9 mouse cellular contexts compared by ENCODE assay signal in genomic region chr16:13025393-13025792, GRCm38 (mm10).
DNase-seq lines count a peak whose midpoint lies in the region; ATAC-seq lines count a peak whose summit lies in the region.
"Had no signal": no experiment of that assay in that cellular context is flagged by ENCODE, and none has a peak within 500 bp of the region (broad histone marks: within the 10 kb centered on the region; RNA-seq: fewer than 3 reads in every experiment).

No protein-coding gene starts in this region.

- no peak overlapping the region for H3K4me2 ChIP-seq in embryonic facial prominence, embryonic 11.5 days (ENCODE audit: low read depth, low read length)
- H3K4me2 ChIP-seq in midbrain, embryonic 16.5 days (ENCODE audit: low read length) = no peak overlapping the region

- 52% methylated on average over 3 of the region's 3 CpGs for WGBS in embryonic facial prominence, embryonic 11.5 days
- 52% methylated on average over 3 of the region's 3 CpGs for WGBS in embryonic facial prominence, embryonic 10.5 days
- WGBS in midbrain, embryonic 16.5 days = 35% methylated on average over 3 of the region's 3 CpGs
- WGBS in midbrain, embryonic 10.5 days = 57% methylated on average over 3 of the region's 3 CpGs

- no peaks in the 10 kb centered on the region for H3K27me3 ChIP-seq in embryonic facial prominence, embryonic 11.5 days (ENCODE audit: control insufficient read depth, insufficient read depth, low read length)
- H3K27me3 ChIP-seq in embryonic facial prominence, embryonic 10.5 days (replicated peaks; ENCODE audit: low read depth, poor library complexity, severe bottlenecking) = no peaks in the 10 kb centered on the region
- no peaks in the 10 kb centered on the region for H3K27me3 ChIP-seq in midbrain, embryonic 16.5 days (ENCODE audit: control insufficient read depth, insufficient read depth, low read depth, low read length)
- H3K27me3 ChIP-seq in midbrain, embryonic 10.5 days (ENCODE audit: low read depth, poor library complexity, severe bottlenecking) = no peaks in the 10 kb centered on the region

- no peak overlapping the region for H3K4me3 ChIP-seq in embryonic facial prominence, embryonic 11.5 days (ENCODE audit: low read depth, low read length)
- H3K4me3 ChIP-seq in embryonic facial prominence, embryonic 10.5 days = no peak overlapping the region
- no peak overlapping the region for H3K4me3 ChIP-seq in midbrain, embryonic 16.5 days (ENCODE audit: low read depth, low read length)
- no peak overlapping the region for H3K4me3 ChIP-seq in midbrain, embryonic 10.5 days
- H3K4me3 ChIP-seq: megakaryocyte, embryonic 14.5 days had no signal

- no peak overlapping the region for H3K9ac ChIP-seq in embryonic facial prominence, embryonic 11.5 days (replicated peaks; ENCODE audit: low read length)
- H3K9ac ChIP-seq in midbrain, embryonic 16.5 days (ENCODE audit: low read depth, low read length) = no peak overlapping the region

- no peak overlapping the region for H3K27ac ChIP-seq in embryonic facial prominence, embryonic 11.5 days (replicated peaks; ENCODE audit: low read depth, low read length)
- H3K27ac ChIP-seq in embryonic facial prominence, embryonic 10.5 days (replicated peaks) = no peak overlapping the region
- H3K27ac ChIP-seq in midbrain, embryonic 16.5 days (ENCODE audit: low read length) = no peak overlapping the region
- H3K27ac ChIP-seq in midbrain, embryonic 10.5 days (replicated peaks) = no peak overlapping the region

- no peaks in the 10 kb centered on the region for H3K9me3 ChIP-seq in embryonic facial prominence, embryonic 11.5 days (replicated peaks; ENCODE audit: control insufficient read depth, low read length)
- no peaks in the 10 kb centered on the region for H3K9me3 ChIP-seq in embryonic facial prominence, embryonic 10.5 days
- H3K9me3 ChIP-seq in midbrain, embryonic 16.5 days (replicated peaks; ENCODE audit: control insufficient read depth, low read length, poor library complexity, severe bottlenecking) = no peaks in the 10 kb centered on the region
- H3K9me3 ChIP-seq in midbrain, embryonic 10.5 days (replicated peaks) = no peaks in the 10 kb centered on the region
- H3K9me3 ChIP-seq: megakaryocyte, embryonic 14.5 days had no signal

- DNase-seq in embryonic facial prominence, embryonic 11.5 days (ENCODE audit: low spot score) = peak; percentile 54
- DNase-seq in embryonic facial prominence, embryonic 10.5 days (ENCODE audit: low spot score) = no peak
- no peak for DNase-seq in midbrain, embryonic 10.5 days (ENCODE audit: low spot score)
- peak; percentile 42 to 80 for DNase-seq in layer of hippocampus, postnatal 14 days (ENCODE audit: low spot score in 2 of 2)
- peak; percentile 51 for DNase-seq in telencephalon, adult 2 months (ENCODE audit: low read depth, low spot score)
- no peak for DNase-seq in adipocyte (ENCODE audit: low spot score)
- no peak for DNase-seq in spleen, adult 18-20 months

- no peak for ATAC-seq in embryonic facial prominence, embryonic 11.5 days (replicated peaks; ENCODE audit: insufficient number of reproducible peaks, low FRiP score, low TSS enrichment, low read depth)
- peak; percentile 92 for ATAC-seq in midbrain, embryonic 16.5 days

- no peaks in the 10 kb centered on the region for H3K36me3 ChIP-seq in embryonic facial prominence, embryonic 11.5 days (replicated peaks; ENCODE audit: control insufficient read depth, insufficient read depth, low read depth, low read length)
- H3K36me3 ChIP-seq in embryonic facial prominence, embryonic 10.5 days (replicated peaks) = no peaks in the 10 kb centered on the region
- H3K36me3 ChIP-seq in midbrain, embryonic 16.5 days (ENCODE audit: control insufficient read depth, insufficient read depth, low read length) = no peaks in the 10 kb centered on the region
- no peaks in the 10 kb centered on the region for H3K36me3 ChIP-seq in midbrain, embryonic 10.5 days

- no peaks in the 10 kb centered on the region for H3K4me1 ChIP-seq in embryonic facial prominence, embryonic 11.5 days (ENCODE audit: control insufficient read depth, insufficient read depth, low read length)
- no peaks in the 10 kb centered on the region for H3K4me1 ChIP-seq in embryonic facial prominence, embryonic 10.5 days
- H3K4me1 ChIP-seq in midbrain, embryonic 16.5 days (ENCODE audit: control insufficient read depth, insufficient read depth, low read length) = no peaks in the 10 kb centered on the region
- no peaks in the 10 kb centered on the region for H3K4me1 ChIP-seq in midbrain, embryonic 10.5 days

Comparison
In these comparisons a context has a peak if more than half of its experiments do, and no peak if none do; other contexts are left out.
1. DNase-seq: peak in embryonic facial prominence, embryonic 11.5 days (single experiment), layer of hippocampus, postnatal 14 days (2 of 2) and telencephalon, adult 2 months (single experiment); none in embryonic facial prominence, embryonic 10.5 days (single experiment), midbrain, embryonic 10.5 days (single experiment), adipocyte (single experiment) and spleen, adult 18-20 months (0 of 2).